Mouse (Mus musculus) urinary bladder, postnatal 10 days (tissue): Measurements from ENCODE around the gene Fam129b.

Experiments
- DNase-seq: peaks from one replicate; pipeline ENCODE4 v3.0.0; 2022; ENCODE audit warnings: low spot score

Gene Fam129b

GRCm38 (mm10) chr2:32860799-32861198, 15.1 kb upstream of the Fam129b start:
- no peak for DNase-seq

- DNase-seq = no peak
Observed at GRCm38 (mm10) chr2:32863317-32863716, 12.6 kb upstream of the Fam129b start.

DNA sequence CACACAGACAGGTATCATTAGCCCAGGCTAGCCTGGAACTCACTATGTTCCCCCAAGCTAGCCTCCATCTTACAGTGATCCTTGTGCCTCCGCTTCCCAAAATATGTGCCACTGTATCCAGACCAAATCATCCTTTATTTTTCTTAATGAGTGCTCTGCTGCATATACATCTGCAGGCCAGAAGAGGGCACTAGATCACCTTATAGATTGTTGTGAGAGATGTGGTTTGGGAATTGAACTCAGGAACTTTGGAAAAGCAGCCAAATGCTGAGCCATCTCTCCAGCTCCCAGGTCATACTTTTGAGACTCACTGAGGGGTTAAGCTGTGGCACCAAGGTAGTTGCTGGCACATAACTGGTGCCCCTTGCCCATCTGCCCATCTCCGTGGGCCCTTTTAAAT, 11.2 kb upstream of the Fam129b start:
- DNase-seq = no peak

- no peak for DNase-seq
Observed at GRCm38 (mm10) chr2:32867354-32867753, 8.6 kb upstream of the Fam129b start.

DNA sequence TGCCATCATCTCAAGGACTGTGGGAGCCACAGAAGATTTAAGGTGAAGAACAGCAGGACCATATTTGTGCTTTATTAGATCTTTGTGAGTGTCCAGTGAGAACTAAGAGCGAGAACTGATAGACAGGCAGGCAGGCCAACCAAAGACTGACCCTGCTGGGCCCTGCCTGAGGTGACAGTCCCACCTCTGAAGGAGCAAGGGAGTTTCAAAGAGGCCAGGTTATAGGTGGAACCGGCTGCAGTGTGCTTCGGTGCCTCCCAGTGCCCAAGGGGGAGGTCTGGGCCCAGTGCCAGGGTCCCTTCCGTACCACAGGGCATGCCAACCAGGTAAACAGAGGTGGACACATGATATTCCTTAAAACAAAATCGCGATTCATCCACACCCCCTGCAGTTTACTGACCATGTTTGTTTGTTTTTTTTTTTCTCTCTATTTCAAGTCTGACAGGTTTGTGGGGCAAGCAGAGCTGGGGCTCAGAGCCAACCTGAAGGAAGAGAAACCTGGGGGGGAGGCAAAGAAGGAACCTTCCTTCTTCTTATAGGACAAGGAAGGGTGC, 6.1 kb upstream of the Fam129b start:
- no peak for DNase-seq

DNA sequence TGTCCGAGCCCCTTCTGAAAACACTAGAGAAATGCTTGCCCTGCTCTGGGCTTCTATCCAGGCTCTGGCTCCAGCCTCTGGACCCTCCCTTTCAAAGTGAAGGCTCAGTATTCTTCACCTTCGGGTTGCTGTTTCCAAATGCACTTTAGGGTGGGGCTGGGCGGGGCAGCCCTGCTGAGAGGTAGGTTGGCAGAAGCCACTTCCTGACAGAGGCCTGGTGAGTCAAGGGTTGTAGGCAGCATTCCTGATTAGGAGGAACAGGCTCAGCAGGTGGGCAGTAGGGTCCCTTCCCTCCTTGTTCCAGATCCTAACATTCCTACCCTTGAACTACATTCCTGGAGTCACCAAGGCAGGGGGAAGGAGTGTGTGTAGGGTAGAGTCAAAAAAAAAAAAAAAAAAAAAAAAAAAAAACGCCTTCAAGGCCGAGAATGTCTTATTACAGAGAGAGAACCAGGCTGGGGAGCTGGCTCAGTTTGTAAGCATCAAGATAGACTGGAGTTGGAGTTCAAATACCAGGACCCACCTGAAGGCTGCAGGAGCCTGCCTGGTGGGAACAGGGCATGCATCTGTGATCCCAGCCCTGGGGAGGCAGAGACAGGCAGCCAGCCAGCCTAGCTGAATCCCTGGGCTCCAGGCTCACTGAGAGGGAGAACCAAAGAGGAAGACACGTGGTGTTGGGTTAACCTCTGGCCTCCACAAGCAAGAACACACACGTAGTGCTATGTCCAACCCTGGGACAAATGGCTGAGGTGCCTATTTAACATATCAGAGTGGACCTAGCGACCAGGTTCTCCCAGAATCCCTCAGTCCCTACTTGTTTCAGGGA, 5.4 kb upstream of the Fam129b start:
- no peak for DNase-seq

DNA sequence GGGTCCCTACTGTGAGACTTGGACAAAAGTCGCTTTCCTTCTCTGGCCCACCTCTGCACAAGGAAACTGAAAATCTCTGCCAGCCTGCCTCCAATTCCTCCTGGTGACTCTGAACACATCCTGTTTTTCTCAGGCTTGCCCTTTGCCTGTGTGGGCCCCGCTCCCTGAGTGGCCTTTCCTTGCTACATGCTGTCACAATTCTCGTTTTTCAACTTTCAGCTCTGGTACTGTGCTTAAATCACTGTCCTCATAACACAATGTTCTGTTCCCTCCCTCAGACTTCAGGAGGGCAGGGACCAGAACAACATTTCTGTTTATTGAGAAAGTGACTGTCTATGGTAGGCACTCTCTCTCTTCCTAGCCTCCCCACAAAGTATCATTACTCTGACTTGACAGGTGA, 1.8 kb upstream of the Fam129b start:
- no peak for DNase-seq

DNA sequence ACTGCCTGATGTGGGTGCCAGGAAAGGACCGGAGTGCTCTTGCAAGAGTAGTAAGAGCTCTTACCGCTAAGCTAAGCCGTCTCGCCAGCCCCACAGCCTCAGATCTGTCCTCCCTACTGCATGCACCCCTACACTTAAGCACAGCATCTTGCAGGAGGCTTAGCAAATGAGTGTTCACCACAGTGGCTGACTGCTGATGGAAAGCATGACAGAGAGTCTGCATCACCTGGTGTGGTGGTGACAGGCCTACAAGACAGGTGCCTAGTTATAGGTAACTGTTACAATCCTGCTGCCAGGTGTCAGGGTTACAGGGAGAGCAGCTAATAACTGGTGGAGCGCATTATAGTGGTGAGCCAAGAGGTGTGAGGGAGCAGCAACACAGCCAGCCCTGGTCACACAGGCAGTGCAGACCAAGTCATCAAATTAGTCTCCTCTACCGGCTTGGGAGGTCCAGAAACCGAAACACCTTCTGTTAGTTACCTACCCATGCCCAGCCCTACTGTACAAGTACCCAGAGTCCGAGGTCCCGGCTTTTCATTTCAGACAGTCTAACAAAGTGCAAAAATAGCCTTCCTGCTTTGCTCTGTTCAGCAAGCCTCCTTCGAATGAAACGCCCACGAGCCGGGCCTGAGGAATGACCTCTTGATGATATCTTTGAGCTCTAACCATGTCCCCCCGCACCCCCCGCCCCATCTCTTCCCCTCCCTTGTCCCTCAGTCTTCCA, 801 bp upstream of the Fam129b start:
- DNase-seq = no peak

GRCm38 (mm10) chr2:32876490-32877302, 782 bp downstream of the Fam129b start:
- DNase-seq = no peak

DNA sequence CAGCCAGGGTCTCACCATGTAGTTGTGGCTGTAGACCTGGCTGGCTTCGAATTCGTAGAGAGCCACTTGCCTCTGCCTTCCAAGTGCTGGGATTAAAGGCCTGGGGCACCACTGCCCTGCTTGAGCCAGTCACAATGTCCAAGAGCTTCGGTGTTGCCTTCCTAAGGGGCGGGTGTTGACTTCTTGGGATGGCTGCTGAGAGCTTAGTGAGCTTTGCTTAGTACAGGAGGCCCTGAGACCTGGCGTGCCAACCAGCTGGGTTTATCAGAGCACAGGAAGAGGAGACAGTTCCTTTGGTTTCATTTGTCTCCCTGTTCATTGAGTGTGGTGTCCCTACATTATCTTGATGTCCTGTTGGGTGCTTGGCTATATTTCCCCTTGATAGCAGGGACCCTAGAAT, 1.4 kb downstream of the Fam129b start:
- DNase-seq = no peak

GRCm38 (mm10) chr2:32877761-32878393, 2.0 kb downstream of the Fam129b start:
- DNase-seq = no peak

DNA sequence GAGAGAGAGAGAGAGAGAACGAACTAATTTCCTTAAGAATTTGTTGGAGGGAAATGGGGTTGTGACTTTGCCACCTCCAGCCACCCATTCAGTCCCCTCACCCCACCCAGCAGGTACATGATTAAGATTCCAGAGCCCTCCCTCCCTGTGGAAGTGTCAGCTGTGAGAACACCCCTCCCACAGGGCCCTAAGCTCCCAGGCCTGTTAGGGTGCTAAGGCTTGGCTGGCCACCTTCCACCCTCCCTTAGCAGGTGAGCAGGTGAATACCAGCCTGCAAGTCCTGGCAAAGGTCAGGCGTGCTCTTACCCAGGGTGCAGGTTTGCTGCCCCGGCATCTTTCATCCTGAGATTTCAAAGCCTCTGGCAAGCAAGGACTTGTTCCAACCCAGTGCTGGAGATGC, 2.5 kb downstream of the Fam129b start:
- no peak for DNase-seq

- no peak for DNase-seq
Observed at GRCm38 (mm10) chr2:32879593-32879992, 3.7 kb downstream of the Fam129b start.

DNA sequence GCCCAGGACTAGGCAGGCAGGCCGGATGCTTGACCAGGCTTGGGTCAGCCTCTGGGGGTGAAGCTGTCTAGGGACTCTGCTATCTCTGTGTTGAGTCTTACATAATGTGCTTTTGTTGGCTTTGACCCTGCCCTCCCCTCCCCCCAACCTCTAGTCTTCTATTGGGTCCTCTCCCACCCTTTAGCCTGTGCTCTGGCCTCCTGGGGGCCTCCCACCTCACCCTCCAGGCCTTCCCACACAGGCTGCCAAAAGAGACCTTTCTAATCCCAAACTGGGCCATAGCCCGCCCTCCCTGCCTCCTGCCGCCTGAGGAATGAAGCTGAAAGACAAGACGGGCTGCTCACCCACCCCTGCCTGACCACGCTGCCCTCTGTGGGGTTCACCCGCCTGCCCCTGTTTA, 5.1 kb downstream of the Fam129b start:
- no peak for DNase-seq

- DNase-seq = no peak
Observed at GRCm38 (mm10) chr2:32881723-32882122, 5.8 kb downstream of the Fam129b start.

- no peak for DNase-seq
Observed at GRCm38 (mm10) chr2:32882283-32883043, 6.5 kb downstream of the Fam129b start.

DNA sequence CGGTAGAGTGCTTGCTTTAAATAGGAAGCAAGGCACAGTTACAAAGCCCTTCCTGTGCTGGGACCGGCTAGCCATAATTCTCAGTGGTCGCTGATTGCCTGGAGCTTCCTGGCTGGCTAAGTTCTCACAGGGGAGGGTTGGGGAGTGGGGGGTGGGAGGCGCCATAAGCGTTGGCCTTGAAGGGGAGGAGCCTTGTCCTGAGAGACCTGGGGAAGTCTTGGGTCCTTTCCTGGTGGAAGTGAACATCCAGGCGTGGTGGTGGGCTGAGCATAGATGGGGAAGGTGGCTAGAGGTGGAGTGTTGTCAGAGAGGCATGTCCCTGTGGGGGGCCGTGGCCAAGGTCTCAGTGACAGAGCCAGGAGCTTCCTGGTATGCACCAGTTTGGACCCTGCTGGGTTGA, 8.8 kb downstream of the Fam129b start:
- DNase-seq = no peak

DNA sequence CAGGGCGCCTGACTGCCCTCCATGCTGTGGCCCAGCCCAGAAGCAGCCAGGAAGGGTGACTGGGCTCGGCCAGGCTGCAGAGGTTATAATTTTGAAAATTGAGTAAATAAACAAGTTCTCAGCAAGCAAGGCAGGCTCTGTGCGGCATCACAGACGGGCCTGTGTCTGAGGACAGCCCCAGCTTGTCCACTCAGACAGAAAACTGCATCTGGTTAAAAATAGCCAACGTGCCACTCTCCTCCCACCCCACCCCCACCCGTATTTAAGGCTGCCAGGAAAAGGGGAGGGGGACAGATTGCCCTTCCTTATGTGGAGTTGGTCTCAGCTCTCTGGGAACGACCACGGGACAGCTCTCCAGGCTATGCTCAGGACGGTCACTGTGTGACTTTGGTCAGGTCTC, 12.1 kb downstream of the Fam129b start:
- DNase-seq = no peak

DNA sequence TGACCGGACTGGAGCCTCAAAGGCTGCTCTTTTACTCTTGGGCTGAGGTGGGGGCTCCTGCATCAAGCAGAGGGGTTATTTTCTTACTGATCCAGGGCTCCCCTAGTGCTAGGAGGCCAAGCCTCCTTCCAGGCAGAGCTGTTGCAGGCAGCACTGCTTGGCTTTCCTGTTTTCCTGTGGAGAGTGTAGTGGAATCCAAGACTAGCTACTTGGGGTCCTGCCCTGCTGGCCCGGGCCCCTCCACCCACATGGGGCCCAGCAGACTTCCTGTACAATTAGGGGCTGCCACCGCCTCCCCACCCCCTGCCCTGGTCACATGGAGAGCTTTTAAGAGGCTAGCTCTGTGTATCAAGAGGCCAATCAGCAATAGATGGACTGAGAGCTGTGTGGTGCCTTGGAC, 12.6 kb downstream of the Fam129b start:
- DNase-seq = no peak

GRCm38 (mm10) chr2:32890280-32890679, 14.4 kb downstream of the Fam129b start:
- DNase-seq = no peak

DNA sequence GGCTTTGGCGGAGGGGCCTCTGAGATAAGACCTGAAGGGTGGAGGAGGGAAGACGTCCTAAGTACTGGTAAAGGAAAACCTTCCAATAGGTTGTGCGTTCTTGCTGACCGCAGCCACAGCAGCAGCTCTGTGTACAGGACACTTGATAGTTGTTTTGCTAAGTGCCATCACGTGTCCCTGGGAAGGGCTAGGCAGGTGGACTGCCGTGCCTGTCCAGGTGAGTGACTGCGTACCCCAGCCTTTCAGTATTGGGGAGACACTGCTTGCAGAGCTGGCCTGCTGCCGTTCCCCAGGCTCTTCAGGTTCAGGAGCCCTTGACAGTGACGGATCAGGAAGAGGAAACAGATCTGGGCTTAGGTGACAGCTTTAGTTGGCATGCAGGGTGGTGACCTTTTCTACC, 15.4 kb downstream of the Fam129b start:
- no peak for DNase-seq
